In genomic region chr6:143115505-143115904, GRCm38 (mm10) we compare ENCODE assay signal across 12 mouse cellular contexts. TPM values are rescaled to one million over a fixed set of nuclear protein-coding genes. Genes with fewer than 3 reads are reported as not detected.
DNase-seq lines count a peak whose midpoint lies in the region; ATAC-seq and TF ChIP-seq lines count a peak whose summit lies in the region.
"Had no signal": no experiment of that assay in that cellular context is flagged by ENCODE, and none has a peak within 500 bp of the region (broad histone marks: within the 10 kb centered on the region; RNA-seq: fewer than 3 reads in every experiment).

No protein-coding gene starts in this region.

- H3K36me3 ChIP-seq in kidney, embryonic 15.5 days, result no peaks in the 10 kb centered on the region
- no peaks in the 10 kb centered on the region for H3K36me3 ChIP-seq in liver, postnatal 0 days (replicated peaks; ENCODE audit: insufficient read depth, low read length)
- H3K36me3 ChIP-seq: hindbrain, embryonic 10.5 days had no signal

- DNase-seq in kidney, postnatal 4 days, result no peak
- peak; percentile 77 for DNase-seq in CD4-positive, CD25-positive, alpha-beta regulatory T cell, adult 2 months (ENCODE audit: low read depth, low spot score)
- DNase-seq in liver, postnatal 0 days, result no peak
- no peak for DNase-seq in cerebellum, postnatal 10 days
- no peak for DNase-seq in urinary bladder, postnatal 25 days (ENCODE audit: low spot score)
- no peak for DNase-seq in right cerebral cortex, postnatal 14 days
- DNase-seq: cerebellum, adult 18-20 months; midbrain, embryonic 14.5 days had no signal

- no peak overlapping the region for H3K4me3 ChIP-seq in kidney, embryonic 15.5 days (replicated peaks)
- no peak overlapping the region for H3K4me3 ChIP-seq in liver, postnatal 0 days (ENCODE audit: low read depth, low read length)
- H3K4me3 ChIP-seq: hindbrain, embryonic 10.5 days had no signal

- WGBS in kidney, embryonic 15.5 days, result 69% methylated on average over 5 of the region's 5 CpGs
- WGBS in liver, postnatal 0 days (ENCODE audit: insufficient replicate concordance), result 51% methylated on average over 5 of the region's 5 CpGs

- no peak for TF ChIP-seq EP300 in liver, postnatal 0 days (IDR thresholded peaks at IDR 0.05; ENCODE audit: low read depth)

- H3K27ac ChIP-seq in kidney, embryonic 15.5 days, result peak overlapping the region; percentile 75
- peak overlapping the region; percentile 72 for H3K27ac ChIP-seq in liver, postnatal 0 days (ENCODE audit: low read depth)
- H3K27ac ChIP-seq: hindbrain, embryonic 10.5 days had no signal

- H3K27me3 ChIP-seq in kidney, embryonic 15.5 days, result no peaks in the 10 kb centered on the region
- H3K27me3 ChIP-seq in liver, postnatal 0 days (ENCODE audit: insufficient read depth, low read length), result no peaks in the 10 kb centered on the region
- H3K27me3 ChIP-seq: CH12.LX had no signal

- peaks cover 10% of the 10 kb centered on the region for H3K4me1 ChIP-seq in kidney, embryonic 15.5 days
- H3K4me1 ChIP-seq in liver, postnatal 0 days (ENCODE audit: insufficient read depth), result peaks cover 14% of the 10 kb centered on the region

- no peak overlapping the region for H3K4me2 ChIP-seq in kidney, embryonic 15.5 days
- no peak overlapping the region for H3K4me2 ChIP-seq in liver, postnatal 0 days (ENCODE audit: low read depth, low read length)

- peak; percentile 5; the same call in 1 of the 2 replicates for ATAC-seq in kidney, embryonic 15.5 days (replicated peaks; ENCODE audit: low FRiP score)
- peak; percentile 21; the same call in 1 of the 2 replicates for ATAC-seq in common myeloid progenitor, adult 5-6 weeks (replicated peaks; ENCODE audit: low read depth, poor library complexity, severe bottlenecking)
- peak; percentile 32 for ATAC-seq in liver, postnatal 0 days

- H3K9ac ChIP-seq in kidney, embryonic 15.5 days, result no peak overlapping the region
- no peak overlapping the region for H3K9ac ChIP-seq in liver, postnatal 0 days (replicated peaks)

- peaks cover 2% of the 10 kb centered on the region; the same call in 1 of the 2 replicates for H3K9me3 ChIP-seq in kidney, embryonic 15.5 days (replicated peaks)
- peaks cover 2% of the 10 kb centered on the region; the same call in 1 of the 2 replicates for H3K9me3 ChIP-seq in liver, postnatal 0 days (ENCODE audit: low read length)

- no peak for TF ChIP-seq CTCF in liver, postnatal 0 days (IDR thresholded peaks at IDR 0.05; ENCODE audit: low read depth)

RNA-seq across cellular contexts. Expression of gene C2cd5, which starts 15.6 kb away (rescaled TPM):
- polyA plus RNA-seq in kidney, embryonic 15.5 days (2015; fragmentation: Nextera tagmentation; extraction: Ambion mirVana), result 31.5 and 34.3 TPM in 2 replicates
- 33.8 and 38.7 TPM in 2 replicates for total RNA-seq in common myeloid progenitor, adult 5-6 weeks (2017)
- polyA plus RNA-seq in liver, postnatal 0 days (2015; fragmentation: Nextera tagmentation; extraction: Ambion mirVana), result 7.2 and 7.9 TPM in 2 replicates

RNA-seq across cellular contexts. Expression of gene Etnk1, which starts 51.5 kb away (rescaled TPM):
- 26.4 and 28.2 TPM in 2 replicates for polyA plus RNA-seq in kidney, embryonic 15.5 days (2015; fragmentation: Nextera tagmentation; extraction: Ambion mirVana)
- total RNA-seq in common myeloid progenitor, adult 5-6 weeks (2017), result 87.9 and 104 TPM in 2 replicates
- polyA plus RNA-seq in liver, postnatal 0 days (2015; fragmentation: Nextera tagmentation; extraction: Ambion mirVana), result 6.5 and 6.9 TPM in 2 replicates
